Mouse (Mus musculus) cerebellum, adult 11 months (tissue): ENCODE measurements around the gene Tuft1.

Source experiments
- DNase-seq: peaks from one replicate; pipeline ENCODE4 v3.0.0; 2022

The Tuft1 gene

GRCm38 (mm10) chr3:94591066-94591465 is 67.6 kb downstream of the Tuft1 start:
- no peak for DNase-seq

- no peak for DNase-seq
These were observed 70.7 kb downstream of the Tuft1 start for GRCm38 (mm10) chr3:94587962-94588361.

DNA sequence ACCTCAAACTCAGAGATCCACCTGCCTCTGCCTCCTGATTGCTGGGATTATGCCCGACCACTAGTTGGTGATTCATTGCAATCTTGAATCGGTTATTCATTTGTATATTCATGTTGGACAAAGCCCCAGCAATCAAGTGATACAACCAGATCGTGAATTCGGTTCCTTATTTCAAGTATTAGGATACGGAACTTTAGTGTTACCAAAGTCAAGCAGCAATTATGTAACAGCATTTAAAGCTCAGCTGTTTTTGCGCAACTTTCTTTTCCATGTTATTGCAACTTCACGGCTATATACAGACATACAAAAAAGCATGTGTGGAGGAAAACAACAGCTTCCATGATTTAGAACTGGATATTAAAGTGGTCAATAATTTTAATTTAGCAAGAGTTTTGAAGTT is 75.7 kb downstream of the Tuft1 start:
- DNase-seq, result no peak

DNA sequence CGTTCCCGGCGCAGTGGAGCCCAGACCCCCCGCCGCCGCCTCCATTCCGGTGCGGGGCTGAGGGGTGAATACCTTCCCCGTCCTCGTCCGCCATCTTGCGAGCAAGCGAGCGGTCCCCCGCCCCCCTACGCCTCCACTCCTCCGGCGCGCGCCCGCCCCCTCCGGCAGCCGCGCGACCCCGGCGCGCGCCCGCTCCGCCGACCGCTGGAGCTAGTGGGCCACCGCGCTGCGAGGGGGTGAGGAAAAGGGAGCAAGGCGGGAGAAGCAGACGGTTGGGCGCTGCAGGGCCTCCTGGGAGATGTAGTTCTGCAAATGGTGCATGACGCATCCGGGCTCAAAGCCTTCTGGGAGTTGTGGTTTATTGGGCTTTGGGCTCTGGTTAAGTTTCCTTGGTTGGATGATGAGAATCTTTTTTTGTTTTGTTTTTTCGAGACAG is 76.2 kb downstream of the Tuft1 start, which contains the start of gene Snx27:
TSS of gene Snx27 (minus strand) at position 261 of the 436 bp plus-strand sequence.
- DNase-seq, result peak; percentile 86

GRCm38 (mm10) chr3:94581793-94582455 is 76.7 kb downstream of the Tuft1 start:
- no peak for DNase-seq

DNA sequence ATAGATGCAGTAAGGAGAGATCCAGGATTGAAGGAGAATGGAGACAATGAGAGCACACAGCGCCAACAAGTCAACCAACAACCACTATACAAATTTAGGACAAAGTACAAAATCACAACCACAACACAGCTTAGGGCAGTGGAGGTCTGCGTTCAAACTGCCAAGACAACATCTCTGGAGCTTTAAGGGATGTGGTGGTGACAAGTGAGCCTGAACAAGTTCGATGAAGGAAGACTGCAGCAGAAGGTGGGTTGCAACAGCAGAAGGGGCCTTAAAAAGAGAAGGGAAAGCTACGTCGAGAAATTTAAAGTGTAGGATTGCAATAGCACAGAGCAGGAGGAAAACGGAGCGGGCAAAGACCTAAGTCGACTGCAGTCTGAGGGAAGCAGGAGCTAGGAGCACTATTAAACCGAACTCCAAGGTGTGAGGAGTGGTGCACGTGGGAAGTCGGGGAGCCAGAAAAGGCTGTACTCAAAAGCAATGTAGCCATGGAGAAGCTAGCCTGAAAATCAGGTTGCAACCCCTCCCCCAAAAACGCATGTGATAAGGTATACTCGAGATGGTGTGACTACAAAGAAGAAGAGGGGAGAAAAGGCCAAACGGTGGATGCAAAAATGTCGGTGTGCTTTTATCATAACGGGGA is 77.4 kb downstream of the Tuft1 start:
- peak; percentile 21 for DNase-seq

GRCm38 (mm10) chr3:94574506-94574905 is 84.2 kb downstream of the Tuft1 start:
- no peak for DNase-seq

- DNase-seq, result no peak
These were observed 91.4 kb downstream of the Tuft1 start for GRCm38 (mm10) chr3:94567242-94567641.

DNA sequence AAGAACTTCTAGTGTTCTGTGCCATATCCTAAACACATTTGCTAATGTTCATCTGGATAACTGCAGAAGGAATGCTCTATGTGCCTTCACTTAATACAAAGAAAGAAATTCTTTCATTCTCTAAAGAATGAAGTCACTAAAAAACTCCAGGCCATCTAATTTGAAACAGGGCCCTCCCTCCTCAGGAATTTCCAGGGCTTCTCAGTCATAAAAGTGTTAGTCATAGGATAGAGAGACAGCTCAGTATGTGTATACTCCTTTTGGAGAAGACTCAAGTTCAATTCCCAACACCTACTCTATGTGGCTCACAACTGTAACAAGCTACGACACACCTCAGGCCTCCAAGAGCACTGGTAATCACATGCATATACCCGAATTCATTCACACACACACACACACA is 93.1 kb downstream of the Tuft1 start:
- DNase-seq, result no peak

GRCm38 (mm10) chr3:94565127-94565526 is 93.5 kb downstream of the Tuft1 start:
- no peak for DNase-seq

DNA sequence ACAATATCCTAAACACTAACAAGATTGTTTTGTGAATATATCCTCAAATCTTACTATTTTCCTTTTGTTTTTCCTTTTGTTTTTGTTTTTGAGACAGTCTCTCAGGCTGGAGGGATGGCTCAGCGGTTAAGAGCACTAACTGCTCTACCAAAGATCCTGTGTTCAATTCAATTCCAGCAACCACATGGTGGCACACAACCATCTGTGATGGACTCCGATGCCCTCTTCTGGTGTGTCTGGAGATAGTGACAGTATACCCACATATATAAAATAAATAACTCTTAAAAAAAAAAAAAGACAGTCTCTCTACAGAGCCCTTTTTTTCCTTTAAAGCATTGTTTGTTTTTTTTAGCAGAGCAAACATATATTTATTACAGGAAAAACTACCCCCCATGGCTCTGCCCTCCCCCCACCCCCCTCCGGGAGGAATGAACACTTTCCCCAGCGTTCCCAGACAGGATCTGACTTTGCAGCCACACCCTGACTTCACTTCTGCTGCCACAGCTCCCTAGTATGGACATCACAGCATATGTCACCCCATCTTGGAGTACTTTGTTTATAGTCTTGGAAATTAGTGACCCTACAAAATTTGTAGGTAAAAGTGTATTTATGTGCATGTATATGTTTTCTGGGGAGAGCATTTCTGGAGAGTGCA is 94.2 kb downstream of the Tuft1 start:
- no peak for DNase-seq

DNA sequence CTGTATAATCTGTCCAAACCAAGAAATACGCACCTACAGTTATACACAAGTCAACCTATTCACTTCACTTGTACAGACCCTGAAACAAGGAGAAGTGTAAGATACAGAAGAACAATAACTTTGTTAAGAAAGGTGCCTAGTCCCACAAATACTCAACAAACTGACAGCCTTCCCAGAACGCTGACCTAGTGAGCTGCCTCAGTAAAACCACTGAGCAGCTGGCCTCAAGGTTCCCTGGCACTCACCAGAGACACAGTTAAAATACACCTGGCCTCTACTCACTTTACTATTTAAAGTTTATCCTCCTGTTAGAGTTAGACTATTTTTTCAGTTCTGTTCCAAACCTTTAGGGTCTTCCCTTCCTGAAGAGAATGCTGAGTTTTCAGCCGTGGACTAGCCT is 95.5 kb downstream of the Tuft1 start:
- DNase-seq, result no peak
